Mouse (Mus musculus): ENCODE measurements around the gene Mrrf.
"Not testable (repeated sequence)": the region's sequence is repeated elsewhere in the genome, so short reads cannot be mapped to it uniquely, and the experiment has no call there.

Gene Mrrf

DNA sequence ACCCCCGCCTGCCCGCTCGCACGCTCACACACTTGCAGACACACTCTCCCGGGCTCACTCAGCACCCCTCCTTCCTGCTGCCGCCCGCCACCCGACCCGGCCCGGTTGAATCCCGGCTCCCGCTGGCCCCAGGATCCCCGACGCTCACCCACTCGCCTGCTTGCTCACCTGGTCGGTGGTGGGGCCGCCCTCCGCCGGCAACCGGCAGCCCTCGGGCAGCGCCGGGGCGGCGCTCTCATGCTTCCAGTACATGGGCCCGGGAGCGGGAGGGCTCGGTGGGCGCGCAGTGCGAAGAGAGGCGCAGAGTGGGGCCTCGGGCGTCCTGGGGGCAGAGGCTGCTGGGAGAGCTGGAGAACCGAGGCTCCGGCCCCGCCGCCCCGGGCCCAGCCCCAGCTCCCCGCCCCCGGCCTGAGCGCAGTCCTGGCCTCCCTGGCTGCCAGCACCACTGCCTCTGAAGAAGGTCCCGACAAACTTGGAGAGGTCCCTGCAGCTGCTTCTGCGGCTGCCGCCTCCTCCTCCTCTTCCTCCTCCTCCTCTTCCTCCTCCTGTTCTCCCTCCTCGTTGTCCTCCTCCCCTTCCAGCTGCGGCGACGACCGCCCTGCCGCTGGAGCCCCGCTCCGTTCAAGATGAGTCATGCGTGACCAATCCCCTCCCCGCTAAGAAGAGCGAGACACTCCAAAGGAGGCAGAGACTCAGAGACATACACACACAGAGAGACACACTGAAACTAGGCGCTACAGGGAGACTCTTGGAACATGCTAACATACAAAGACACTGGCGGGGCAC lies 31.0 kb upstream of the Mrrf start, which contains the start of gene Lhx6:
Gene Lhx6 (minus strand): TSS at position 453 of the 786 bp plus-strand sequence.
- ChIA-PET POLR2A (interaction anchor here in 3 of 4 experiments (0.7 to 3.4 kb wide), 11 partner anchors 13 to 973 kb away, joined by 3 to 22 read pairs (median 3); no protein-coding TSS in a partner anchor), CTCF (no interaction called here)

GRCm38 (mm10) chr2:36108615-36109014 lies 27.6 kb upstream of the Mrrf start:
- POLR2A ChIA-PET, result interaction anchor here in 2 of 4 experiments (0.7 to 1.4 kb wide), 3 partner anchors 11 to 91 kb away, joined by 3 to 4 read pairs (median 3); no protein-coding TSS in a partner anchor
- CTCF ChIA-PET, result interaction anchor here in 2 of 4 experiments (0.6 to 1.0 kb wide), 2 partner anchors 63 to 104 kb away, joined by 3 to 5 read pairs; no protein-coding TSS in a partner anchor

DNA sequence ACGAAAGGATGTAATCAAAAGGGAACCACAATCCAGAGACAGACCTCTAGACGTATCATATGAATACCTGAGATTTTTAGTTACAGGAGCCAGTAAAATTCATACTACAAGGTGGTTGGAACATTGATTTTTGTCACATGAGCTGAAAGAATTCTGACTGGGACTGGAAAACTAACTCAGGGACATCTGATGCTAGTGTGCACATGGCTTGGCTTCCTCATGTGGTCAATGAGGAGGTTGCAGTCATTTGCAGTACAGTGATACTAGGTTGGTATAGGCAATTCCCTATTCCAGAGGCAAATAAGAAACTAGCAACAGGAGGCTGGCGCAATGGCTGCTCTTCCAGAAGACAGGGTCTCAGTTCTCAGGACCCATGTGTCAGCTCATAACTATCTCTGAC lies 23.6 kb upstream of the Mrrf start:
- ChIA-PET CTCF (interaction anchor here in 1 of 4 experiments (1.1 kb wide), 1 partner anchor 103 kb away, joined by 3 read pairs; no protein-coding TSS in a partner anchor), POLR2A (no interaction called here)

GRCm38 (mm10) chr2:36126795-36127429 lies 9.3 kb upstream of the Mrrf start:
- CTCF ChIA-PET, result interaction anchor here in 1 of 4 experiments (0.5 to 0.6 kb wide), 2 partner anchors 118 to 747 kb away, joined by 3 to 5 read pairs; no protein-coding TSS in a partner anchor
- POLR2A ChIA-PET, result interaction anchor here in 1 of 4 experiments (1.0 to 1.2 kb wide), 3 partner anchors 9 to 102 kb away, joined by 3 to 4 read pairs (median 4); no protein-coding TSS in a partner anchor

GRCm38 (mm10) chr2:36127973-36128372 lies 8.2 kb upstream of the Mrrf start:
- ChIA-PET CTCF (no interaction called here), POLR2A (interaction anchor here in 1 of 4 experiments (1.0 kb wide), 1 partner anchor 69 kb away, joined by 3 read pairs; no protein-coding TSS in a partner anchor)

GRCm38 (mm10) chr2:36129051-36129450 lies 7.1 kb upstream of the Mrrf start:
- ChIA-PET POLR2A (interaction anchor here in 1 of 4 experiments (0.9 kb wide), 1 partner anchor 56 kb away, joined by 3 read pairs; no protein-coding TSS in a partner anchor), CTCF (no interaction called here)

GRCm38 (mm10) chr2:36135887-36136286 lies 302 bp upstream of the Mrrf start:
- ChIA-PET CTCF (no interaction called here), POLR2A (interaction anchor here in 3 of 4 experiments (0.6 to 1.6 kb wide), 11 partner anchors 9 to 87 kb away, joined by 3 to 7 read pairs (median 4); no protein-coding TSS in a partner anchor)

DNA sequence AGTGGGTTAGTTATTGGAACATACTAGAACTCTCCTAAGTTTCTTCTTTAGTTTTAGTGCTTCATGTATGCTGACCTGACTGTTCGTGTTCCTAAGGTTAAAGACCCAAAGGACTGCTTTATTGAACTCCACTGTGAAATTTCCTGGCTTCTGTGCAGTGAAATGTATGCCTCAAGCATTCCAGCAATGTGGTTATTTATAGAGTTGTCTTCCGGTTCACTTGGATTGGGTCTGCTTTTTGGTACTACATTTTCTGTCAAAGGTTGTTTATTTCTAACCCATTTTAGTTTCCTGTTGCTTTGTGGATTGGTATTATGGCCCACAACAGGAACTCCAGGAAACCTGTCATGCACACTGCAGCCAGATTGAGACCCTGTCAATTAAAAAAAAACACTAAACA lies 2.9 kb downstream of the Mrrf start:
- POLR2A ChIA-PET, result no interaction called here
- CTCF ChIA-PET, result no interaction called here

DNA sequence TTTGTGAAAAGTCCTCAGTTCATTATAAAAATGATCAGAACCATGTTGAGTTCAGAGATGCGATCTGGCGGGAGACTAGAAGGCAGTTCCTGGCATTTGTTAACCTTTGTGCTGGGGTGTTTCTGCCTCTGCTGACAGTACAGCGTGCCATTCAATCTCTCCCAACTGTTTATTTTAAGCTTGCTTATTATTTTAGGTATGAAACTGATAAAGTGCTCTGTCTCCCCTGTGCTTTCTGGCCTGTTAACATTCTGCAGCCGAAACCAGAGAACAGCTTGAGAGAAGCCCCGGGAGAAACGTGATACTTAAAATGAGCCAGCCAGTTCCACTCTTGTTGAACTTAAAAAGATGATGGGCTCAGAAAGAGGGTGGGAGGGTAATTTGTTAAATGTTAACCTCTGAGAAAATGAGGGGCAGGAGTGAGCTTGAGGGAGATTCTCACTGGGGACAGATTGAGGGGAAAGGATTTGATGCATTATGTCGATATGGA lies 12.7 kb downstream of the Mrrf start:
- ChIA-PET POLR2A (interaction anchor here in 1 of 4 experiments (1.3 kb wide), 1 partner anchor 9 kb away, joined by 3 read pairs; no protein-coding TSS in a partner anchor), CTCF (interaction anchor here in 1 of 4 experiments (0.6 kb wide), 2 partner anchors 46 to 644 kb away, joined by 5 to 9 read pairs; no protein-coding TSS in a partner anchor)

- CTCF ChIA-PET, POLR2A ChIA-PET: not testable (repeated sequence)
These were observed 16.2 kb downstream of the Mrrf start for GRCm38 (mm10) chr2:36152401-36152800.

DNA sequence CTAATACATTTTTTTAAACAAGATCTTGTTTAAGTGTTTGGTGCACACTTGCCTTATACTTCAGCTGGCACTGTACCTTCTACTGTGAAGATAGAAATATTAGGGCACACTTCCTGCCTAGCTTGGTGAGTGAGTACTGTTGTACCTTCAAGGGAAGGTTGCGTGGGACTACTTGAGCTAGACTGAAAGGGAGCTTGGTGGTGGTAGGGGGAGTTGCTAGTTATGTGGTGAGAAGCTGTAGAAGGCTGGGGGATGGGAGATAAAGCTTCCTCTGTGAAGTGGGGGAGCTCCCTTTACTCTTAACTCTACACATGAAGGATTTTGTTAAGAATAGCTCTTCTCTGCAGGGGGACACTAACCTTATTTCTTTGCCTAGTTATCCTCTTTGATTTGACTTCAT lies 21.3 kb downstream of the Mrrf start:
- CTCF ChIA-PET, result no interaction called here
- POLR2A ChIA-PET, result interaction anchor here in 2 of 4 experiments (0.8 to 1.2 kb wide), 3 partner anchors 8 to 42 kb away, joined by 3 read pairs; partner anchors contain the start of gene Rbm18 (in 1 of the 2)

DNA sequence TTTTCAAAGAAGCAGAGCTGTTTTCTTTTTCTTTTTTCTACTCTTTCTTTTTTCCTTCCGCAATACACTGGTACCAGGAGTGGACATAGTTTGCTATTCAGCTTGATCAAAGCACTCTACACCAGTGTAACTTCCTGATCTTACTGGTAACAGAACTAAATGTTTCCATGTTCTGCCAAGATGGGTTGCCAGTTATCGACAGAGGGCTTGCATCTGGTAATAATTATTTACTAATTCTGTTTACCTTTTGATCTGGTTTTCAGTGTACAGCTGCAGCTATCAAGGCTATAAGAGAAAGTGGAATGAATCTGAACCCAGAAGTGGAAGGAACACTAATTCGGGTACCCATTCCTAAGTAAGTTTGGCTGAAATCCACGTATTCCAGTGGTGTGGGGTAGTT lies 23.1 kb downstream of the Mrrf start:
- POLR2A ChIA-PET, result interaction anchor here in 1 of 4 experiments (0.5 kb wide), 1 partner anchor 18 kb away, joined by 4 read pairs; no protein-coding TSS in a partner anchor
- CTCF ChIA-PET, result no interaction called here

DNA sequence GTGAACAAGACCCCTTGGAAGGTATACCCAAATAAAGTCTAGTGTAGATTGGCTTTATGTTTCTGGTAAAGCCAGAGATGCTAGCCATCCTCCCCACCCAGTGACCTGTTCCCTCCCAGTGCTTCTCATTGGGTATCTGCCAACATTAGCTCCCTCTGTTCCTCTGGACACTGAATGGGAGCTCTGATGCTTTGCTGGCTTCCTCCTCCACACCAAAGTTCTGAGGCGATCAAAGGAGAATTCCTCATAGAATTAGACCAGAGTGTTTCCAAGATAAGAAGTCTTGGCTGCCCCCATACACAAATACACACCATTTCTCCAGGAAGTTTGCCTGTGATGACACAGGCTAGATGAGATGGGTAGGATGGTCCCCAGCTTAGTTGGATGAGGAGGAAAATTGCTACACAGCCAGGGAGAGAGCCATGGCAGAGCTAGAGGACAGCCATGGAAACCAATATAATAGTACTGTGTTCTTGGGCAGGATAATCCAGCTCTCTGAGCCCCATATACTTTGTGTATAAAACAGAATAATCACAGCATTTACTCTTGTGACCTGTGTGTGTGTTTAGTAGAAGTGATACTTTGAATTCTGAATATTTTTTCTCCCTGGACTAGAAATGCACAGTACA lies 31.9 kb downstream of the Mrrf start:
- ChIA-PET CTCF (no interaction called here), POLR2A (interaction anchor here in 1 of 4 experiments (0.8 kb wide), 1 partner anchor 127 kb away, joined by 3 read pairs; no protein-coding TSS in a partner anchor)

DNA sequence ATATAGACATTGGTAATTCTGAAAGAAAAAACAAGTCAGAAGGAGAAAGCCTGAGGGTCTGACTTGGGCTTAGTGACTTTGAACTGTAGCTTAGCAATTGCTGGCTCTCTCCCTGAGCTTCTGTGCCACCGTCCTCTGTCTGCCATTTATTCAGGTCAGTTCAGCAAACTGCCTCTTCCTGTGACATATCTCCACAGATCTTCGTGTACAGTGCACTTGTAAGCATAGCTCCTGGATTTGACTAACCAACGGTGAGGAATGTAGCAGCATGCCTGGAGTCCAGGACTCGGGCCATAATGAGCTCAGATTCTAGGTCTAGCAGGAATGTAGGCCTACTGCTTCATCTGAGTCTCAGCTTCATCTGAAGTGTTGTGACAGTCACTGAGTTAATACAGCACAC lies 33.0 kb downstream of the Mrrf start:
- ChIA-PET CTCF (no interaction called here), POLR2A (no interaction called here)

DNA sequence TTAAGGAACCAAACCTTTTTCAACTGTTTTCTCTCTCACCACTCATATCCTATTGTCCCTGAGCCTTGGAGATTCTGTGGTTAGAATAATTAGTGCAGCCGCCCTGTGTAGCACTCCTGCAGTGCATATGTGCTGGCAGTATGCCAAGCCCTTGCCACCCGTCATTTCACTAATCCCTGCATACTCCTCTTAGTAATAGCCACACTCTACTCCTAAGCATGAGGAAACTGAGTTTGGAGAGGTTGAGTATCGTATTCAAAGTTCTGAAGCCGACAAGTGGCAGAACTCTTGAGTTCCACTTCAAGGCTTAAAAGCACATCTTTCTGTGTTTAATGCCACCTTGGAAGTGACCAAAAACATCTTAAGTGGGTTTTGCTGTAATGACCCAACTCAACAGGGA lies 35.9 kb downstream of the Mrrf start:
- ChIA-PET CTCF (interaction anchor here in 1 of 4 experiments (0.7 kb wide), 1 partner anchor 475 kb away, joined by 3 read pairs; no protein-coding TSS in a partner anchor), POLR2A (no interaction called here)

- ChIA-PET POLR2A (no interaction called here), CTCF (interaction anchor here in 1 of 4 experiments (0.7 kb wide), 1 partner anchor 475 kb away, joined by 3 read pairs; no protein-coding TSS in a partner anchor)
These were observed 36.4 kb downstream of the Mrrf start for GRCm38 (mm10) chr2:36172574-36172973.

- POLR2A ChIA-PET, result interaction anchor here in 1 of 4 experiments (1.1 kb wide), 1 partner anchor 24 kb away, joined by 4 read pairs; no protein-coding TSS in a partner anchor
- CTCF ChIA-PET, result no interaction called here
These were observed 43.3 kb downstream of the Mrrf start for GRCm38 (mm10) chr2:36179487-36179886.

DNA sequence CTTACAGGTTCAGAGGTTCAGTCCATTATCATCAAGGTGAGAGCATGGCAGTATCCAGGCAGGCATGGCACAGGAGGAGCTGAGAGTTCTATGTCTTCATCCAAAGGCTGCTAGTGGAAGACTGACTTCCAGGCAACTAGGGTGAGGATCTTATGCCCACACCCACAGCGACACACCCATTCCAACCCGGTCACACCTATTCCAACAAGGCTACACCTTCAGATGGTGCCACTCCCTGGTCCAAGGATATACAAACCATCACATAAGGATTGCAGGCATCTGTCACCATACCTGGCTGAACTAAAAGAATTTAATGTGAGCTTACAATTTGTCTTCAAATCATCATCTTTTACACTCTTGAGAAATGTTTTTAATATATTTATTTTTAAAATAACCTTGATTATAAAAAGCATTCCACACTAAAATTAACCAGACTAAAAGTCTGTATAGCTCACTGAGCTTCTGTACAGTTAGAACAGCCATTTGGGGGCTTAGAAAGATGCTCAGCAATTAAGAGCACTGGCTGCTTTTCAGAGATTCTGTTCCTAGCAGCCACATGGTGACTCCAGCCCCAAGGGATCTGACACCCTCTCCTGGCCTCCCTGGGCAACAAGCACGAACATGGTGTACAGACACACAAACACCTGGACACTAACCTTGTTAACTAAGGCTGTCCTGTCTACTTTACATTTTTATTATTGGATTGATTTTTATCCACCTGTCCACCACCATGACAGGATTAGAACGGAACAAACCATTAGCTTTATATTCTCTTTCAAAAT lies 45.6 kb downstream of the Mrrf start:
- CTCF ChIA-PET, result not testable (repeated sequence)
- POLR2A ChIA-PET, result interaction anchor here in 1 of 4 experiments (1.0 to 1.3 kb wide), 2 partner anchors 11 to 17 kb away, joined by 3 read pairs; no protein-coding TSS in a partner anchor
